Mouse (Mus musculus): Measurements from ENCODE around the gene Aes. TPM values are rescaled to one million over a fixed set of nuclear protein-coding genes. Genes with fewer than 3 reads are reported as not detected.
A peak's percentile ranks its signal among the peaks of the same experiment; 100 is the strongest.

The Aes gene
- polyA plus RNA-seq, 1 experiment from 2014 or later = 504 TPM

GRCm38 (mm10) chr10:81604968-81605665 is 45.8 kb downstream of the Aes start:
- Histone ChIP-seq H3K4me1 (peaks cover 36% of the 10 kb centered on the region), H3K36me3 (peaks cover 8% of the 10 kb centered on the region; the same call in 1 of the 2 replicates), H3K27ac (peak overlapping the region; percentile 92), H3K27me3 (peaks cover 9% of the 10 kb centered on the region), H3K4me2 (replicated peaks) (peak overlapping the region; percentile 86), H3K9me3 (replicated peaks) (no peaks in the 10 kb centered on the region), H3K9ac (0 out of 2 replicates have a peak overlapping the region, but pooled peaks have one; percentile 37), H3K4me3 (peak overlapping the region; percentile 54)
- ATAC-seq (ENCODE audit: low FRiP score) = peak; percentile 23; the same call in 1 of the 2 replicates
- WGBS = 19% methylated on average over 29 of the region's 29 CpGs

- peak; percentile 20 for ATAC-seq (ENCODE audit: low FRiP score)
- H3K9me3 ChIP-seq (replicated peaks) = no peaks in the 10 kb centered on the region
- H3K9ac ChIP-seq = 0 out of 2 replicates have a peak overlapping the region, but pooled peaks have one; percentile 37
- 3% methylated on average over 14 of the region's 14 CpGs for WGBS
- peaks cover 34% of the 10 kb centered on the region for H3K4me1 ChIP-seq
- peak overlapping the region; percentile 92 for H3K27ac ChIP-seq
- H3K36me3 ChIP-seq = peaks cover 8% of the 10 kb centered on the region; the same call in 1 of the 2 replicates
- H3K4me2 ChIP-seq (replicated peaks) = peak overlapping the region; percentile 86
- H3K4me3 ChIP-seq = peak overlapping the region; percentile 54
- H3K27me3 ChIP-seq = peaks cover 7% of the 10 kb centered on the region
Measured at GRCm38 (mm10) chr10:81605666-81605973, 46.3 kb downstream of the Aes start.

GRCm38 (mm10) chr10:81605974-81606751 is 46.9 kb downstream of the Aes start, which contains the start of gene BC025920:
TSS of gene BC025920 (plus strand) at chr10:81606270.
- Histone ChIP-seq H3K9ac (peak within 1 kb of the TSS; percentile 62), H3K4me3 (peak within 1 kb of the TSS; percentile 54), H3K36me3 (peaks cover 8% of the 10 kb centered on the region; the same call in 1 of the 2 replicates), H3K9me3 (replicated peaks) (no peaks in the 10 kb centered on the region), H3K27ac (peak within 1 kb of the TSS; percentile 92), H3K27me3 (peaks cover 7% of the 10 kb centered on the region), H3K4me1 (peaks cover 31% of the 10 kb centered on the region), H3K4me2 (replicated peaks) (peak within 1 kb of the TSS; percentile 86)
- WGBS = under 1% methylated on average over 39 of the region's 39 CpGs
- ATAC-seq (ENCODE audit: low FRiP score) = peak; percentile 86

- Histone ChIP-seq H3K27me3 (no peaks in the 10 kb centered on the region), H3K4me3 (no peak overlapping the region), H3K9ac (no peak overlapping the region), H3K27ac (no peak overlapping the region), H3K36me3 (peaks cover 8% of the 10 kb centered on the region; the same call in 1 of the 2 replicates), H3K4me2 (replicated peaks) (no peak overlapping the region), H3K4me1 (peaks cover 17% of the 10 kb centered on the region), H3K9me3 (replicated peaks) (no peaks in the 10 kb centered on the region)
- no peak for ATAC-seq (ENCODE audit: low FRiP score)
- 93% methylated on average over 1 of the region's 1 CpGs for WGBS
Measured at GRCm38 (mm10) chr10:81608308-81608707, 49.0 kb downstream of the Aes start.

- ATAC-seq (ENCODE audit: low FRiP score) = no peak
- Histone ChIP-seq H3K27me3 (no peaks in the 10 kb centered on the region; the same call in 1 of the 2 replicates), H3K27ac (no peak overlapping the region), H3K9ac (no peak overlapping the region), H3K36me3 (peaks cover 8% of the 10 kb centered on the region; the same call in 1 of the 2 replicates), H3K4me2 (replicated peaks) (no peak overlapping the region), H3K4me1 (peaks cover 5% of the 10 kb centered on the region; the same call in 1 of the 2 replicates), H3K9me3 (replicated peaks) (no peaks in the 10 kb centered on the region), H3K4me3 (no peak overlapping the region)
- WGBS = 71% methylated on average over 3 of the region's 3 CpGs
Measured at GRCm38 (mm10) chr10:81612779-81613178, 53.5 kb downstream of the Aes start.

- Histone ChIP-seq H3K4me3 (no peak overlapping the region), H3K9me3 (replicated peaks) (no peaks in the 10 kb centered on the region), H3K36me3 (no peaks in the 10 kb centered on the region), H3K4me2 (replicated peaks) (no peak overlapping the region), H3K27ac (no peak overlapping the region), H3K9ac (no peak overlapping the region), H3K4me1 (peaks cover 5% of the 10 kb centered on the region; the same call in 1 of the 2 replicates), H3K27me3 (no peaks in the 10 kb centered on the region; the same call in 1 of the 2 replicates)
- WGBS = 50% methylated on average over 6 of the region's 6 CpGs
- ATAC-seq (ENCODE audit: low FRiP score) = no peak
Measured at GRCm38 (mm10) chr10:81615486-81615885, 56.2 kb downstream of the Aes start.

Other genes with a start within 250 kb of the Aes start
- 53.3 and 54.5 TPM in 2 replicates for gene Cactin, start 238.4 kb upstream of the Aes start, polyA plus RNA-seq (2016; fragmentation: Nextera tagmentation; extraction: Ambion mirVana)
- gene Tbxa2r, start 230.8 kb upstream of the Aes start, polyA plus RNA-seq (2016; fragmentation: Nextera tagmentation; extraction: Ambion mirVana) = 2.7 and 3.1 TPM in 2 replicates
- gene Gipc3, start 216.2 kb upstream of the Aes start, polyA plus RNA-seq (2016; fragmentation: Nextera tagmentation; extraction: Ambion mirVana) = not detected in 2 replicates
- gene Hmg20b, start 209.0 kb upstream of the Aes start, polyA plus RNA-seq (2016; fragmentation: Nextera tagmentation; extraction: Ambion mirVana) = 92.0 and 93.4 TPM in 2 replicates
- 11.4 and 12.9 TPM in 2 replicates for gene Mfsd12, start 202.0 kb upstream of the Aes start, polyA plus RNA-seq (2016; fragmentation: Nextera tagmentation; extraction: Ambion mirVana)
- 0.52 and 0.88 TPM in 2 replicates for gene 4930404N11Rik, start 193.7 kb upstream of the Aes start, polyA plus RNA-seq (2016; fragmentation: Nextera tagmentation; extraction: Ambion mirVana)
- gene Fzr1, start 181.0 kb upstream of the Aes start, polyA plus RNA-seq (2016; fragmentation: Nextera tagmentation; extraction: Ambion mirVana) = 132 and 134 TPM in 2 replicates
- 62.7 and 67.5 TPM in 2 replicates for gene Dohh, start 175.1 kb upstream of the Aes start, polyA plus RNA-seq (2016; fragmentation: Nextera tagmentation; extraction: Ambion mirVana)
- gene Gm48551, start 175.0 kb upstream of the Aes start, polyA plus RNA-seq (2016; fragmentation: Nextera tagmentation; extraction: Ambion mirVana) = 5.7 and 5.9 TPM in 2 replicates
- 1.1 and 2.4 TPM in 2 replicates for gene Gm48552, start 170.5 kb upstream of the Aes start, polyA plus RNA-seq (2016; fragmentation: Nextera tagmentation; extraction: Ambion mirVana)
- 1.9 and 2.7 TPM in 2 replicates for gene Smim24, start 166.4 kb upstream of the Aes start, polyA plus RNA-seq (2016; fragmentation: Nextera tagmentation; extraction: Ambion mirVana)
- gene Nfic, start 103.9 kb upstream of the Aes start, polyA plus RNA-seq (2016; fragmentation: Nextera tagmentation; extraction: Ambion mirVana) = 30.9 and 31.5 TPM in 2 replicates
- gene Celf5, start 76.8 kb upstream of the Aes start, polyA plus RNA-seq (2016; fragmentation: Nextera tagmentation; extraction: Ambion mirVana) = 37.1 and 41.3 TPM in 2 replicates
- 75.1 and 79.5 TPM in 2 replicates for gene Ncln, start 63.1 kb upstream of the Aes start, polyA plus RNA-seq (2016; fragmentation: Nextera tagmentation; extraction: Ambion mirVana)
- 0.52 and 0.65 TPM in 2 replicates for gene S1pr4, start 59.4 kb upstream of the Aes start, polyA plus RNA-seq (2016; fragmentation: Nextera tagmentation; extraction: Ambion mirVana)
- 0.75 and 0.82 TPM in 2 replicates for gene Gna15, start 35.3 kb upstream of the Aes start, polyA plus RNA-seq (2016; fragmentation: Nextera tagmentation; extraction: Ambion mirVana)
- 75.2 and 76.3 TPM in 2 replicates for gene Gna11, start 14.3 kb upstream of the Aes start, polyA plus RNA-seq (2016; fragmentation: Nextera tagmentation; extraction: Ambion mirVana)
- gene Tle2, start 15.1 kb downstream of the Aes start, polyA plus RNA-seq (2016; fragmentation: Nextera tagmentation; extraction: Ambion mirVana) = 30.6 and 32.1 TPM in 2 replicates
- gene Tle6, start 41.6 kb downstream of the Aes start, polyA plus RNA-seq (2016; fragmentation: Nextera tagmentation; extraction: Ambion mirVana) = 8.2 and 8.3 TPM in 2 replicates
- gene BC025920, start 46.8 kb downstream of the Aes start, polyA plus RNA-seq (2016; fragmentation: Nextera tagmentation; extraction: Ambion mirVana) = 1.2 and 1.3 TPM in 2 replicates
- gene Sirt6, start 68.3 kb downstream of the Aes start, polyA plus RNA-seq (2016; fragmentation: Nextera tagmentation; extraction: Ambion mirVana) = 52.7 and 55.5 TPM in 2 replicates
- 8.6 and 10.5 TPM in 2 replicates for gene Ankrd24, start 69.1 kb downstream of the Aes start, polyA plus RNA-seq (2016; fragmentation: Nextera tagmentation; extraction: Ambion mirVana)
- 5.2 and 5.6 TPM in 2 replicates for gene Gm10778, start 89.6 kb downstream of the Aes start, polyA plus RNA-seq (2016; fragmentation: Nextera tagmentation; extraction: Ambion mirVana)
- 18.2 and 25.2 TPM in 2 replicates for gene Zfp433, start 145.3 kb downstream of the Aes start, polyA plus RNA-seq (2016; fragmentation: Nextera tagmentation; extraction: Ambion mirVana)
- 15.0 and 17.2 TPM in 2 replicates for gene Gm3055, start 211.7 kb downstream of the Aes start, polyA plus RNA-seq (2016; fragmentation: Nextera tagmentation; extraction: Ambion mirVana)

Measured in hindbrain, embryonic 12.5 days (tissue).